Mouse (Mus musculus): Measurements from ENCODE around the gene Sfxn2.

- TF ChIP-seq CTCF (IDR thresholded peaks at IDR 0.05; ENCODE audit: borderline replicate concordance, extremely low read depth, insufficient read depth, insufficient read length) = no peak
- TF ChIP-seq POLR2A (IDR thresholded peaks at IDR 0.05; ENCODE audit: borderline replicate concordance, extremely low read depth, insufficient read depth, insufficient read length, poor library complexity, severe bottlenecking) = no peak
Measured at GRCm38 (mm10) chr19:46628403-46628802, 55.2 kb downstream of the Sfxn2 start.
